Mouse (Mus musculus) small intestine, adult 2 months (tissue): Measurements from ENCODE around the gene Edem1.

ENCODE experiments used
- CTCF ChIP-seq: fragments of 200-500 bp; IDR thresholded peaks from 2 replicates; pipeline ENCODE4 v1.5.1; 2012; ENCODE audit warnings: low read depth, mild to moderate bottlenecking, control low read depth, inconsistent platforms, low read length, moderate library complexity, mixed read lengths; ENCODE audit not compliant: insufficient replicate concordance, insufficient read length; ENCODE audit errors: extremely low read depth
- POLR2A ChIP-seq: fragments of 200-500 bp; IDR thresholded peaks from 2 replicates; pipeline ENCODE4 v1.6.1; 2012; ENCODE audit warnings: low read depth, mild to moderate bottlenecking, control low read depth, inconsistent platforms, low read length, moderate library complexity

DNA sequence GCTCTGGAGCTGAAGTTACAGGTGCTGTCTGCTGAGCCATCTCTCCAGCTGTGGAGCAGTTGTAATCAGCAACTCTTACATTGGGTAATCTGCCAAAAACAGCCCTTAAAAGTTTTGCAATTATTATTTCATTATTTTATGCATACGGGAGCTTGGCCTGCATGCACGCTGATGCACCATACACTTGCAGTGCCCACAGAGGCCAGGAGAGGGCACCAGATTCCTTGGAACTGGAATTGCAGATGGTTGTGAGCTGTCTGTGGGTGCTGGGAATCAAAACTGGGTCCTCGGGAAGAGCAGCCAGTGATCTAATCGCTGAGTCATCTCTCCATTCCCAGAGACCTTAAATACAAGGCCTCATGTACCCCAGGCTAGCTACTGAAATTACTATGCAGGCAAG lies 52.6 kb downstream of the Edem1 start:
- TF ChIP-seq CTCF: peak; percentile 38; the same call in 1 of the 2 replicates
- TF ChIP-seq POLR2A: no peak
